In genomic region chr17:47484241-47484921, GRCm38 (mm10) we compare ENCODE assay signal across 8 mouse cellular contexts. TPM values are rescaled to one million over a fixed set of nuclear protein-coding genes. Genes with fewer than 3 reads are reported as not detected.
DNase-seq lines count a peak whose midpoint lies in the region; ATAC-seq and TF ChIP-seq lines count a peak whose summit lies in the region.

No protein-coding gene starts in this region.

- TF ChIP-seq CTCF in bone marrow, adult 2 months (IDR thresholded peaks at IDR 0.05; ENCODE audit: control insufficient read depth, insufficient read depth, low read length) = no peak
- no peak for TF ChIP-seq CTCF in lung, postnatal 0 days (IDR thresholded peaks at IDR 0.05)

- TF ChIP-seq EP300 in lung, postnatal 0 days (IDR thresholded peaks at IDR 0.05) = no peak

- no peak overlapping the region for H3K4me3 ChIP-seq in bone marrow, adult 2 months (replicated peaks; ENCODE audit: control insufficient read depth, low read depth, low read length)
- H3K4me3 ChIP-seq in lung, postnatal 0 days (ENCODE audit: low read depth, low read length) = no peak overlapping the region

- H3K9me3 ChIP-seq in lung, postnatal 0 days (ENCODE audit: low read length) = no peaks in the 10 kb centered on the region

- no peak overlapping the region for H3K4me2 ChIP-seq in lung, postnatal 0 days (replicated peaks; ENCODE audit: low read depth, low read length)

- no peaks in the 10 kb centered on the region for H3K27me3 ChIP-seq in lung, postnatal 0 days (replicated peaks; ENCODE audit: insufficient read depth, low read length)

- H3K27ac ChIP-seq in bone marrow, adult 2 months (ENCODE audit: control insufficient read depth, insufficient read depth, low read depth, low read length, poor library complexity) = 0 out of 2 replicates have a peak overlapping the region, but pooled peaks have one; percentile 22
- peak overlapping the region; percentile 49 for H3K27ac ChIP-seq in lung, postnatal 0 days (ENCODE audit: low read length)

- H3K9ac ChIP-seq in lung, postnatal 0 days (replicated peaks; ENCODE audit: low read depth) = no peak overlapping the region

- ATAC-seq in lung, postnatal 0 days = peak; percentile 91

- H3K36me3 ChIP-seq in lung, postnatal 0 days (ENCODE audit: insufficient read depth, low read length) = peaks cover 13% of the 10 kb centered on the region

- TF ChIP-seq POLR2A in bone marrow, adult 2 months (IDR thresholded peaks at IDR 0.05; ENCODE audit: borderline replicate concordance, control insufficient read depth, low read depth, low read length) = no peak

- WGBS in bone marrow, adult 2 months = 33% methylated on average over 1 of the region's 1 CpGs
- whole genome bisulfite sequencing in lung, postnatal 0 days = 43% methylated on average over 1 of the region's 1 CpGs

- DNase-seq in adrenal gland, adult (ENCODE audit: inconsistent age in 2 of 2, low spot score in 1 of 2) = peak; percentile 59 to 66
- no peak for DNase-seq in adrenal gland, postnatal 25 days
- DNase-seq in kidney, adult 8-10 months = peak; percentile 49 to 85
- DNase-seq in lung, postnatal 0 days (ENCODE audit: low spot score) = peak; percentile 90
- DNase-seq in spleen, adult 18-20 months = no peak
- no peak for DNase-seq in spleen, postnatal 4 days (ENCODE audit: low spot score in 2 of 2)
- DNase-seq in thymus, postnatal 36 days = no peak

- no peaks in the 10 kb centered on the region for H3K4me1 ChIP-seq in bone marrow, adult 2 months (ENCODE audit: control insufficient read depth, insufficient read depth, low read length)
- H3K4me1 ChIP-seq in lung, postnatal 0 days (ENCODE audit: insufficient read depth, low read depth, low read length) = no peaks in the 10 kb centered on the region

RNA-seq across cellular contexts. Expression of gene Taf8, which starts 17.7 kb away (rescaled TPM):
- 21.1 and 25.7 TPM in 2 replicates for total RNA-seq in adrenal gland, postnatal 25 days (2021)
- polyA plus RNA-seq in bone marrow, adult 2 months (2011; ENCODE audit: insufficient read depth, insufficient read length, low replicate concordance, missing spikeins) = 15.6 and 32.2 TPM in 2 replicates
- 16.0 and 22.4 TPM in 2 replicates for polyA plus RNA-seq in lung, postnatal 0 days (2015; fragmentation: Nextera tagmentation; extraction: Ambion mirVana)

RNA-seq across cellular contexts. Expression of gene Ccnd3, which starts 20.5 kb away (rescaled TPM):
- total RNA-seq in adrenal gland, postnatal 25 days (2021) = 385 and 429 TPM in 2 replicates
- polyA plus RNA-seq in bone marrow, adult 2 months (2011; ENCODE audit: insufficient read depth, insufficient read length, low replicate concordance, missing spikeins) = 356 and 417 TPM in 2 replicates
- polyA plus RNA-seq in lung, postnatal 0 days (2015; fragmentation: Nextera tagmentation; extraction: Ambion mirVana) = 195 and 214 TPM in 2 replicates

RNA-seq across cellular contexts. Expression of gene 1700001C19Rik, which starts 47.2 kb away (rescaled TPM):
- not detected in 2 replicates for total RNA-seq in adrenal gland, postnatal 25 days (2021)
- polyA plus RNA-seq in bone marrow, adult 2 months (2011; ENCODE audit: insufficient read depth, insufficient read length, low replicate concordance, missing spikeins) = 1.4 and 1.5 TPM in 2 replicates
- polyA plus RNA-seq in lung, postnatal 0 days (2015; fragmentation: Nextera tagmentation; extraction: Ambion mirVana) = 0.15 and 0.44 TPM in 2 replicates

RNA-seq across cellular contexts. Expression of gene AI661453, which starts 48.0 kb away (rescaled TPM):
- total RNA-seq in adrenal gland, postnatal 25 days (2021) = 0.73 and 0.86 TPM in 2 replicates
- polyA plus RNA-seq in bone marrow, adult 2 months (2011; ENCODE audit: insufficient read depth, insufficient read length, low replicate concordance, missing spikeins) = 0.30 and 0.68 TPM in 2 replicates
- 2.8 and 3.3 TPM in 2 replicates for polyA plus RNA-seq in lung, postnatal 0 days (2015; fragmentation: Nextera tagmentation; extraction: Ambion mirVana)

Comparison
In these comparisons a context has a peak if more than half of its experiments do, and no peak if none do; other contexts are left out.
1. DNase-seq: peak in adrenal gland, adult (2 of 2), kidney, adult 8-10 months (2 of 2) and lung, postnatal 0 days (single experiment); none in adrenal gland, postnatal 25 days (single experiment), spleen, adult 18-20 months (0 of 2), spleen, postnatal 4 days (0 of 2) and thymus, postnatal 36 days (0 of 2).